Mouse (Mus musculus): ENCODE measurements around the gene Gpx1.

GRCm38 (mm10) chr9:108381382-108381781, 42.7 kb downstream of the Gpx1 start:
- TF ChIP-seq CTCF (IDR thresholded peaks at IDR 0.05; ENCODE audit: borderline replicate concordance, extremely low read depth, insufficient read depth, insufficient read length) (no peak), POLR2A (IDR thresholded peaks at IDR 0.05; ENCODE audit: borderline replicate concordance, extremely low read depth, insufficient read depth, insufficient read length, poor library complexity, severe bottlenecking) (no peak)

All from brain, embryonic 14.5 days (tissue).